Mouse (Mus musculus) stomach, postnatal 0 days (tissue): ENCODE data around the gene Hist2h2ac.

Experiments used
- CTCF ChIP-seq: IDR thresholded peaks from 2 replicates; pipeline ENCODE4 v1.5.1; 2016; ENCODE audit warnings: antibody characterized with exemption, low read depth, mild to moderate bottlenecking, moderate library complexity
- EP300 ChIP-seq: optimal IDR thresholded peaks from 2 replicates; pipeline ENCODE3; 2016; ENCODE audit warnings: antibody characterized with exemption

DNA sequence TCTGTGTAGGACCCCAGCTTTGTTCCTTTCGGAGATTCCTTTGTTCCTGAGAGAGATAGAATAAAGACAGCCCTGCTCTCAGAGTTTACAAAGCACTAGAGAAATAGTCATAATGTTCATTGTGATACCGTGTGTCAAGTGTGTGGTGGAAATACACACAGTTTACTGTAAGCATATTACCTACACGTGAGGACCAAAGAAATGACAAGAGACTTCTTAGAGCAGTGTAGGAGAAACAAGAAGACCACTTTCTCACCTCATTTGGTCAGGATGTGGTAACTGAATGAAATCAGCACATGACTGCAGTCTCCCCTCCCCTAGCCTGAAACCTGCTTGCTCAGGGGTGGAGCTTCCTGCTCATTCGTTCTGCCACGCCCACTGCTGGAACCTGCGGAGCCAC is 22.5 kb downstream of the Hist2h2ac start:
- TF ChIP-seq CTCF (no peak), EP300 (no peak)
